Mouse (Mus musculus): ENCODE data around the gene Olfr516. TPM values are rescaled to one million over a fixed set of nuclear protein-coding genes. Genes with fewer than 3 reads are reported as not detected.

Gene Olfr516
- polyA plus RNA-seq (2015; fragmentation: Illumina TruSeq; extraction: RNeasy Lipid Tissue Mini Kit (QIAGEN cat#74804); ENCODE audit: low read depth, low replicate concordance): not detected

DNA sequence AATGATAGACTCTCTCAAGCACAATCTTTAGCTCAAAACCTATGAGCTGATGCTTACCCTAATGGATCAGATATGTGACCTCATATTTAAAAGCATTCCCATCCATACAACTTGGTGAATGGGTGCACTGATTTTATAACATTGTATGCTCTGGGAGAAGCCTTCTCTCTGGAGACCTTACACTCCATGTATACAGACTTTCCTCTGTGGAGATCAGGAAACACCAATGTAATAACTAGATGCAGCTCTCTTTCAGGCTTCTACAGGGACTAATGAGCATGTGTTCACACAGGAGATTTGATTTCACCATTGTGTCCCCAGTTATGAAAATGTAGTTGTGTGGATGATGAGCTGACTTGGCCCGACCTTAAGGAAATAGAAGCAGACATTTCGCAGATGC lies at the start of gene Olfr516:
TSS of gene Olfr516 (minus strand) at position 101 of the 400 bp plus-strand sequence.

GRCm38 (mm10) chr7:108894320-108894719 lies 44.0 kb upstream of the Olfr516 start, which contains the start of gene Olfr519:
Gene Olfr519 (minus strand): TSS chr7:108894420.

GRCm38 (mm10) chr7:108884906-108885305 lies 34.6 kb upstream of the Olfr516 start, which contains the start of gene Olfr518:
Gene Olfr518 (minus strand): TSS chr7:108885006.

DNA sequence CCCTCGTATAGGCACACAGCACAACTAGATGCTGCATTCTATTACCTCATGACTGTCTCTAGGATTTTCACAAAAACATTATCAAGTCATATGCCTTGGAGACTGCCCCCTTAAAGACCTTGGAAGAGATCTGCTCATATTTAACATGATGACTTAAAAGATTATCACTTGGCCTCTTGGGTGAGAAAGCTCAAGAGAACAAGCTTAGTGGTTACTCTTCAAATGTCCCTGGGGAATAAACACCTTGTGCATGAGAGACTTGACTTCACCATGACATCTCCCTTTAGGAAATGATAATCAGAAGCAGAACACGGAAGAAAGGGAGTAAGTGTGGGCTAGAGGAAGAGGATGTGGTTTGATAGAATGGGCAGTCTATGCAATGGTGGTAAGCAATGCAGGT lies 21.9 kb upstream of the Olfr516 start, which contains the start of gene Olfr517:
TSS of gene Olfr517 (minus strand) at position 101 of the 400 bp plus-strand sequence.

GRCm38 (mm10) chr7:108825897-108826296 lies 24.4 kb downstream of the Olfr516 start, which contains the start of gene Olfr514:
Gene Olfr514 (minus strand): TSS chr7:108825997.

Other genes with a start within 250 kb of the Olfr516 start
- gene Olfr506, start 239.7 kb downstream of the Olfr516 start, polyA plus RNA-seq (2015; fragmentation: Illumina TruSeq; extraction: RNeasy Lipid Tissue Mini Kit (QIAGEN cat#74804); ENCODE audit: low read depth, low replicate concordance): not detected
- gene Olfr507, start 228.7 kb downstream of the Olfr516 start, polyA plus RNA-seq (2015; fragmentation: Illumina TruSeq; extraction: RNeasy Lipid Tissue Mini Kit (QIAGEN cat#74804); ENCODE audit: low read depth, low replicate concordance): not detected
- not detected for gene Olfr508, start 220.5 kb downstream of the Olfr516 start, polyA plus RNA-seq (2015; fragmentation: Illumina TruSeq; extraction: RNeasy Lipid Tissue Mini Kit (QIAGEN cat#74804); ENCODE audit: low read depth, low replicate concordance)
- not detected for gene Olfr509, start 198.6 kb downstream of the Olfr516 start, polyA plus RNA-seq (2015; fragmentation: Illumina TruSeq; extraction: RNeasy Lipid Tissue Mini Kit (QIAGEN cat#74804); ENCODE audit: low read depth, low replicate concordance)
- not detected for gene Olfr510, start 184.1 kb downstream of the Olfr516 start, polyA plus RNA-seq (2015; fragmentation: Illumina TruSeq; extraction: RNeasy Lipid Tissue Mini Kit (QIAGEN cat#74804); ENCODE audit: low read depth, low replicate concordance)
- gene Olfr512, start 137.2 kb downstream of the Olfr516 start, polyA plus RNA-seq (2015; fragmentation: Illumina TruSeq; extraction: RNeasy Lipid Tissue Mini Kit (QIAGEN cat#74804); ENCODE audit: low read depth, low replicate concordance): not detected
- gene Olfr513, start 99.6 kb downstream of the Olfr516 start, polyA plus RNA-seq (2015; fragmentation: Illumina TruSeq; extraction: RNeasy Lipid Tissue Mini Kit (QIAGEN cat#74804); ENCODE audit: low read depth, low replicate concordance): not detected
- not detected for gene Olfr514, start 24.5 kb downstream of the Olfr516 start, polyA plus RNA-seq (2015; fragmentation: Illumina TruSeq; extraction: RNeasy Lipid Tissue Mini Kit (QIAGEN cat#74804); ENCODE audit: low read depth, low replicate concordance)
- not detected for gene Olfr517, start 21.9 kb upstream of the Olfr516 start, polyA plus RNA-seq (2015; fragmentation: Illumina TruSeq; extraction: RNeasy Lipid Tissue Mini Kit (QIAGEN cat#74804); ENCODE audit: low read depth, low replicate concordance)
- gene Olfr518, start 34.5 kb upstream of the Olfr516 start, polyA plus RNA-seq (2015; fragmentation: Illumina TruSeq; extraction: RNeasy Lipid Tissue Mini Kit (QIAGEN cat#74804); ENCODE audit: low read depth, low replicate concordance): not detected
- gene Olfr519, start 43.9 kb upstream of the Olfr516 start, polyA plus RNA-seq (2015; fragmentation: Illumina TruSeq; extraction: RNeasy Lipid Tissue Mini Kit (QIAGEN cat#74804); ENCODE audit: low read depth, low replicate concordance): not detected
- not detected for gene Nlrp10, start 79.6 kb upstream of the Olfr516 start, polyA plus RNA-seq (2015; fragmentation: Illumina TruSeq; extraction: RNeasy Lipid Tissue Mini Kit (QIAGEN cat#74804); ENCODE audit: low read depth, low replicate concordance)
- gene Eif3f, start 83.9 kb upstream of the Olfr516 start, polyA plus RNA-seq (2015; fragmentation: Illumina TruSeq; extraction: RNeasy Lipid Tissue Mini Kit (QIAGEN cat#74804); ENCODE audit: low read depth, low replicate concordance): 91.1 TPM
- gene Tub, start 99.8 kb upstream of the Olfr516 start, polyA plus RNA-seq (2015; fragmentation: Illumina TruSeq; extraction: RNeasy Lipid Tissue Mini Kit (QIAGEN cat#74804); ENCODE audit: low read depth, low replicate concordance): 101 TPM
- 57.3 TPM for gene Ric3, start 232.8 kb upstream of the Olfr516 start, polyA plus RNA-seq (2015; fragmentation: Illumina TruSeq; extraction: RNeasy Lipid Tissue Mini Kit (QIAGEN cat#74804); ENCODE audit: low read depth, low replicate concordance)